Mouse (Mus musculus): ENCODE results near the gene Vil1.

DNA sequence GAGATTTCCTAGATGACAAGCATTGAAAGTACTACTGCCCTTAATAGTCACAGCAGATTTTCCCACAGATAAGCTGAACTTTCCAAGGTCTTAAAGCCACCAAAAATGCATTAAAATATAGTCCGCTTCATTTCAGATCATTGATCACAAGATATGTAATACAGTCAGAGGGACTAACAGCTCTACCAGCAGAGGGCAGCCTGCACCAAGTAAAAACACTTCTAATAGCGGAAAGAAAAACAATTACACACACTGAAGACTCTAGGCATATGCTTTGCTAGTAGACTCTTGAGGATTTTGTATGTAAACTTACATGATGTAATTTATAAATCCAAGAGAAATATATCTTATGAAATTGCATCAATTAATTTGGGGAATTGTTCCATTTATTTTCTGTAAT lies 51.1 kb downstream of the Vil1 start:
- TF ChIP-seq CTCF (conservative IDR thresholded peaks at IDR 0.05; ENCODE audit: insufficient read depth, insufficient read length, low read depth, low read length) = no peak
- TF ChIP-seq POLR2A (IDR thresholded peaks at IDR 0.05; ENCODE audit: low read depth, low read length) = no peak
